ENCODE assay signal across 8 mouse cellular contexts in the genomic region with DNA sequence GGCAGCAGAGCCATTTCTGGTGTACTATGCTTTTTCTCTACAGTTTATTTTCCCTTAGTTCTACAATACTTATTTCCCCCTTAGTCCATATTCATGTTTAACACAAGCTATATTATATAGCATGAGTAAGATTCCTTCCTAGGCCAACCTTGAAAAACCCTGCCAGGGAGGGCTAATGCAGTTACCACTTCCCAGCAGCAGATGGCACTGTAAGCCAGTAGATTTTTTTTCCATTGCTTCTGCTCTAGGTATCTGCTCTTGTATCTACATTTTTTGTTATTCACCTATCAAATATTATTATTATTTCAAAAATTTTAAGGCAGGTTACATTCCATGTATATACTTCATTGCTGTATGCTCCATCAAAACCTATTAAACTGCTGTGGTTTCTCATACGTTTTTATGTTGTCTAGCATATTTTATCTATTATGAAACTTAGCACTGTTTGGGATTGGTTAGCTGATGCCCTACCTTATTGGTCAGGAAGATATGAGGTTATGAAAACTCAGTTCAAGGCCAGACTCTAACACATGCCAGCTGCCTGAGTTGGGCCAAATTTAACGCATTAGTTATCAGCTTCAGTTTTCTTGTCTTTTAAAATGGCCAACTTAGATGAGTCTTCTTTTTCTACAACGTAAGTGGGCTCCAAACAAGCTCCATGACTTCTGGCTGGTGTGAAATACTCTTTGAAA. TPM values are rescaled to one million over a fixed set of nuclear protein-coding genes. Genes with fewer than 3 reads are reported as not detected.
DNase-seq lines count a peak whose midpoint lies in the region; ATAC-seq and TF ChIP-seq lines count a peak whose summit lies in the region.

No protein-coding gene starts in this region.

- no peak overlapping the region for H3K27ac ChIP-seq in cortical plate, adult 2 months (ENCODE audit: insufficient read depth, low read length)
- H3K27ac ChIP-seq in neural tube, embryonic 11.5 days (ENCODE audit: low read depth, low read length) = no peak overlapping the region

- no peak overlapping the region for H3K9ac ChIP-seq in neural tube, embryonic 11.5 days (ENCODE audit: low read length)

- no peak overlapping the region for H3K4me2 ChIP-seq in neural tube, embryonic 11.5 days (ENCODE audit: low read depth)

- DNase-seq in heart, postnatal 10 days = peak; percentile 62 to 65
- no peak for DNase-seq in heart, postnatal 25 days (ENCODE audit: low spot score)
- DNase-seq in B cell, adult 2 months = peak; percentile 55 to 56
- DNase-seq in T-cell, adult 2 months (ENCODE audit: low spot score) = peak; percentile 24
- DNase-seq in layer of hippocampus, postnatal 14 days (ENCODE audit: low spot score in 2 of 2) = peak; percentile 16 to 34
- peak; percentile 74 for DNase-seq in neural tube, embryonic 11.5 days (ENCODE audit: low spot score)
- no peak for DNase-seq in spleen, postnatal 36 days (ENCODE audit: low spot score in 2 of 2)

- no peaks in the 10 kb centered on the region for H3K36me3 ChIP-seq in neural tube, embryonic 11.5 days (ENCODE audit: control insufficient read depth, insufficient read depth, low read length)

- WGBS in neural tube, embryonic 11.5 days = 95% methylated on average over 3 of the region's 3 CpGs

- ATAC-seq in neural tube, embryonic 11.5 days (ENCODE audit: insufficient read depth, low FRiP score, low TSS enrichment) = no peak

- H3K4me3 ChIP-seq in cortical plate, adult 2 months (ENCODE audit: insufficient read depth, low read length) = no peak overlapping the region
- no peak overlapping the region for H3K4me3 ChIP-seq in neural tube, embryonic 11.5 days (ENCODE audit: low read depth, low read length)

- TF ChIP-seq CTCF in cortical plate, adult 2 months (IDR thresholded peaks at IDR 0.05; ENCODE audit: extremely low read depth, insufficient read depth, low read length) = peak; percentile 85

- TF ChIP-seq POLR2A in cortical plate, adult 2 months (IDR thresholded peaks at IDR 0.05; ENCODE audit: extremely low read depth, insufficient read depth, low read length) = no peak

- no peaks in the 10 kb centered on the region for H3K9me3 ChIP-seq in neural tube, embryonic 11.5 days (ENCODE audit: control insufficient read depth, low read length)

- no peaks in the 10 kb centered on the region for H3K4me1 ChIP-seq in cortical plate, adult 2 months (ENCODE audit: control insufficient read depth, insufficient read depth, low read length)
- peaks cover 22% of the 10 kb centered on the region for H3K4me1 ChIP-seq in neural tube, embryonic 11.5 days (ENCODE audit: control insufficient read depth, insufficient read depth, low read length)

- intact Hi-C loops in heart, postnatal 10 days (cut with DNase I) = loop anchor here (1.0 to 10.0 kb wide), 4 partner anchors 201 to 599 kb away; no protein-coding TSS in a partner anchor
- intact Hi-C loops in heart, postnatal 25 days (cut with DNase I) = loop anchor here (2.0 kb wide), 2 partner anchors 201 to 227 kb away; no protein-coding TSS in a partner anchor

- H3K27me3 ChIP-seq in neural tube, embryonic 11.5 days (ENCODE audit: control insufficient read depth, insufficient read depth, low read length) = peaks cover 12% of the 10 kb centered on the region

RNA-seq across cellular contexts. Expression of gene Slc44a3, which starts 3.8 kb away (rescaled TPM):
- under 1 TPM; 0.32 to 0.74 TPM for total RNA-seq in heart, postnatal 10 days (2021)
- not detected for total RNA-seq in heart, postnatal 25 days (2021)
- polyA plus RNA-seq in cortical plate, adult 2 months (2012; rRNA removed) = 0.08 TPM in 1 of 2 replicates, not detected in the other
- not detected for total RNA-seq in layer of hippocampus, postnatal 14 days (2021)
- 0.31 and 0.41 TPM in 2 replicates for polyA plus RNA-seq in neural tube, embryonic 11.5 days (2014; fragmentation: Nextera tagmentation; extraction: Ambion mirVana)

Comparison
In these comparisons a context has a peak if more than half of its experiments do, and no peak if none do; other contexts are left out.
1. DNase-seq: peak in heart, postnatal 10 days (2 of 2), B cell, adult 2 months (2 of 2), T-cell, adult 2 months (single experiment), layer of hippocampus, postnatal 14 days (2 of 2) and neural tube, embryonic 11.5 days (single experiment); none in heart, postnatal 25 days (single experiment) and spleen, postnatal 36 days (0 of 2).